Mouse (Mus musculus) Patski (cell line): ENCODE results near the gene Ifitm1. TPM values are rescaled to one million over a fixed set of nuclear protein-coding genes. Genes with fewer than 3 reads are reported as not detected.
"Not testable (repeated sequence)": the region's sequence is repeated elsewhere in the genome, so short reads cannot be mapped to it uniquely, and the experiment has no call there.

Source experiments
- ATAC-seq: fragments of 100-300 bp; one replicate; pipeline ENCODE4 v1.8.0; 2021
- CTCF ChIA-PET: fragments of 350-600 bp; sonication (Branson Sonifier 250); formaldehyde crosslinking; loops from one replicate; lab custom pipeline; 2022; ENCODE audit warnings: inconsistent platforms; lab: Charles Lee
- POLR2A ChIA-PET: fragments of 350-600 bp; sonication (Branson Sonifier 250); formaldehyde crosslinking; loops from one replicate; lab custom pipeline; 2022; ENCODE audit warnings: antibody characterized with exemption, inconsistent platforms; lab: Charles Lee
- DNase-seq: peaks from one replicate; pipeline ENCODE4 v3.0.0-alpha.2; 2011; ENCODE audit warnings: low read depth, low spot score
- H3K27me3 ChIP-seq: fragments of 371-371 bp; one replicate; pipeline ENCODE4 v1.5.1; 2021
- CTCF ChIP-seq: fragments of 100-300 bp; IDR thresholded peaks from one replicate; pipeline ENCODE4 v1.5.1; 2021
- in situ Hi-C: fragments of 300-500 bp; cut with MboI; formaldehyde crosslinking; loops from 3 replicates; pipeline ENCODE4 v1.11.1; 2018; ENCODE audit warnings: low pct_unique_long_range_greater_than_20kb, mixed read lengths
- polyA plus RNA-seq: library from polyadenylated mRNA; unstranded; gene quantifications from one replicate; pipeline ENCODE4 v1.2.3, GENCODE M21; 2021

Ifitm1 gene
- polyA plus RNA-seq, 1 experiment from 2014 or later = 0.22 TPM

DNA sequence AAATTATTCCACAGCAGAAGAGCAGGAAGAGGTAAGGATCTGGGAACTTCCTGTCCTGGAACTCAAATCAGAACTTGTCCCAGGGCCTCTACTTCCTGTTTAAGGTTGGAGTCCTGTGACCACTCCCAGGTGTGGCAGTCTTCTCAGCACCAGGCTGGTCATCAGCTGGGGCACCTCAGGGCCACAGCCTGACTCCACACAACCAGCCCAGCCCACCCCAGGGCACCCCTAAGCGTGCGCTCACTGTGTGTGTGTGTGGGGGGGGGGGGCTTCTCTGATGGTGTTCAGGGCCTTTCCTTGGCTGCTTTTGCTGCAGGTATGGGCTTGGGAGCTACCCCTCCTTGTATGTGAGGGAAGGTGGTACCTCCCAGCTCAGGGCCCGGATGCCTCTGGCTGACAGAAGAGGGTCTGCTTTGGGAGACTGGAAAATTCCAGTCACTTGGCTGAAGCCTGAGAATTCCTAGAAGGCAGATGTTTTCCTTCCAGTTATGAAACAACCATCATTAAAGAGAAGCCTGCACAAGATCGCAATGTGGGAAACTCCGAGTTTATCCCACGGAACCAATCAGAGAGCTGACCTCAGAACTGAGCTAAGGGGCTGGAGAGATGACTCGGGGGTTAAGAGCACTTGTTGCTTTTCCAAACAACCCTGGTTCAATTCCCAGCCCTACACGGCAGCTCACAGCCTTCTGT is 4.6 kb downstream of the Ifitm1 start:
- no peaks in the 10 kb centered on the region for H3K27me3 ChIP-seq
- in situ Hi-C loops = no loop called here
- CTCF ChIA-PET = interaction anchor here (1.3 to 2.0 kb wide), 2 partner anchors 12 to 37 kb away, joined by 3 to 6 read pairs; no protein-coding TSS in a partner anchor
- TF ChIP-seq CTCF = no peak
- no peak for ATAC-seq
- POLR2A ChIA-PET = no interaction called here
- no peak for DNase-seq

GRCm38 (mm10) chr7:140973396-140974165 is 6.6 kb downstream of the Ifitm1 start:
- ATAC-seq (peak; percentile 76), DNase-seq (no peak)
- ChIA-PET POLR2A (interaction anchor here (0.5 to 0.9 kb wide), 2 partner anchors 31 to 221 kb away, joined by 3 to 4 read pairs; partner anchors contain the start of gene Lrrc56), CTCF (interaction anchor here (0.9 to 2.1 kb wide), 4 partner anchors 14 to 96 kb away, joined by 3 to 8 read pairs (median 4); no protein-coding TSS in a partner anchor)
- no peaks in the 10 kb centered on the region for H3K27me3 ChIP-seq
- no peak for TF ChIP-seq CTCF
- in situ Hi-C loops = no loop called here

DNA sequence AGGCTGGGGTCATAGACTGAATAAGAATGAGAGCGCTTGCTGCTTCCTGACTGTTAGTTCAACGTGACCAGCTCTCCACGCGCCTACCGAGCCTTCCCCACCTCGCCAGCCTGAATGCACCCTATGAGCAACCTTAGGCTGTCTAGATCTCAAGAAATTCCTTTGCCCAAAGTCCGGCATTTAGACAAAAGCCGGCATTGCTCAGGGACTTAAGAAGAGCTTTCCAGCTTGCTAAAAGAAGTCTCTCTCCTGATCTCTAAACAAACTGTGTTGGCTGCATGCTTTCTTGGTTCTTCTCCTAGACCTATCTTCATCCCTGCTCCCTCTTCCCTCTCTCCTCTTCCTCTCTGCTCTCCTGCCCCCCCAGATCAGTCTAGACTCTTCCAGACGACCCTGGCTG is 7.9 kb downstream of the Ifitm1 start:
- no peak for DNase-seq
- H3K27me3 ChIP-seq = no peaks in the 10 kb centered on the region
- TF ChIP-seq CTCF = no peak
- POLR2A ChIA-PET = interaction anchor here (0.6 kb wide), 1 partner anchor 1399 kb away, joined by 5 read pairs; the partner anchor contains the start of gene Ifitm10
- no peak for ATAC-seq
- CTCF ChIA-PET = interaction anchor here (1.4 to 2.1 kb wide), 2 partner anchors 16 to 33 kb away, joined by 6 to 7 read pairs; no protein-coding TSS in a partner anchor
- in situ Hi-C loops = no loop called here

- no peaks in the 10 kb centered on the region for H3K27me3 ChIP-seq
- ATAC-seq (no peak), DNase-seq (no peak)
- POLR2A ChIA-PET = interaction anchor here (0.6 kb wide), 2 partner anchors 21 to 1398 kb away, joined by 3 to 5 read pairs; partner anchors contain the start of gene Ifitm10
- in situ Hi-C loops = no loop called here
- CTCF ChIA-PET = interaction anchor here (1.4 kb wide), 1 partner anchor 16 kb away, joined by 7 read pairs; no protein-coding TSS in a partner anchor
- TF ChIP-seq CTCF = no peak
Measured at GRCm38 (mm10) chr7:140975465-140975864, 8.4 kb downstream of the Ifitm1 start.

DNA sequence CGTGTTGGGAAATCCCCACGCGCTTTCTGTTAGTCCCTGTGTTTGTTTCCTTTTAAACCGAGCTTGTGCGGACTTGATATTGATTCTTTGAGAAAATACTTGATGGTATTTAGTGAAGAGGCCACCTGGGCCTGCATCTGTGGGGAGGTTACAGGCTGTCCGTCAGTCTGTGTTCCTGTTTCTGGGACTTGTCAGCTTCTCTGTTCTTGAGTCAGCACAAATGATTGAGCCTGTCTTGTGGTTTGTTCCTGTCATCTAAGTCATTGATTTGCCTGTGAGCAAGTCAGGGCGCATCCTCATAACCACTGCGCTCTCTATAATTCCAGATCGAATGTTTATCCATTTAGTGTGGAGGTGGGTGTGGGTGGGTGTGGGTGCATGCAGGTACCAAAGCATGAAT is 9.7 kb downstream of the Ifitm1 start:
- in situ Hi-C loops, ATAC-seq, CTCF ChIA-PET, H3K27me3 ChIP-seq, DNase-seq: not testable (repeated sequence)
- POLR2A ChIA-PET = interaction anchor here (0.7 kb wide), 1 partner anchor 1381 kb away, joined by 6 read pairs; no protein-coding TSS in a partner anchor

DNA sequence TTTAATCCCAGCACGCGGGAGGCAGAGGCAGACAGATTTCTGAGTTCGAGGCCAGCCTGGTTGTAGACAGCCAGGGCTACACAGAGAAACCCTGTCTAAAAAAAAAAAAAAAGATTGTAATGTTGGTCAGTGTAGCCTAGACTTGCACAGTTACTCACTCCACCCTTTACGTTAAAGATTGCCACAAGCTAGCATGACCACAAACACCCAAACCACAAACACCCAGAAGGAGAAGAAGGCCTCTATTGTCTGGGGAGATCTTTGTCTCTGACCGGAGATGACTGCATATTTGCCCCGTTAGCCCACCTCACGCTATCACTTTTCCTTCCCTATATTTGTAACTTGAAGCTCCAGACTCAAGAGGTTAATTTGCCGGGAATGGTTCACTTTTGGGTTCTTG is 14.7 kb downstream of the Ifitm1 start:
- no peaks in the 10 kb centered on the region for H3K27me3 ChIP-seq
- in situ Hi-C loops = no loop called here
- POLR2A ChIA-PET = no interaction called here
- TF ChIP-seq CTCF = no peak
- CTCF ChIA-PET = interaction anchor here (0.8 kb wide), 1 partner anchor 67 kb away, joined by 3 read pairs; no protein-coding TSS in a partner anchor
- DNase-seq = no peak
- ATAC-seq = no peak

DNA sequence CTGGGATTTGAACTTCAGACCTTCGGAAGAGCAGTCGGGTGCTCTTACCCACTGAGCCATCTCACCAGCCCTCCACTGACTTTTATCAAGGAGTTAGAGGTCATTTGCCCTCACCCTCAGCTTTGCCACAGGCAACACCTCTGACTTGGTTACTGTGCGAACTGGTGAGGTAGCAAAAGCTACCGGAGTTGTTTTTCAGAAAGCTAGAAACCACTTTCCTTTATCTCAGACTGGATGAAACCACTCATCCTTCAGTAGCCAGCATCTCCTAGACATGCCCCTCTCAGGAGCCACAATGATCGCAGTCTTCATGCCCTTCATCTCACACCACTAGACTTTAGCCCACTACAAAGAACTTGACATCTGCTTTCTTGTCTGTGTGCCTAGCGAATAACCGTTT is 15.9 kb downstream of the Ifitm1 start:
- H3K27me3 ChIP-seq = no peaks in the 10 kb centered on the region
- ATAC-seq = no peak
- CTCF ChIA-PET = interaction anchor here (2.3 kb wide), 1 partner anchor 24 kb away, joined by 5 read pairs; no protein-coding TSS in a partner anchor
- no peak for TF ChIP-seq CTCF
- POLR2A ChIA-PET = interaction anchor here (0.5 kb wide), 1 partner anchor 128 kb away, joined by 3 read pairs; no protein-coding TSS in a partner anchor
- in situ Hi-C loops = no loop called here
- no peak for DNase-seq

DNA sequence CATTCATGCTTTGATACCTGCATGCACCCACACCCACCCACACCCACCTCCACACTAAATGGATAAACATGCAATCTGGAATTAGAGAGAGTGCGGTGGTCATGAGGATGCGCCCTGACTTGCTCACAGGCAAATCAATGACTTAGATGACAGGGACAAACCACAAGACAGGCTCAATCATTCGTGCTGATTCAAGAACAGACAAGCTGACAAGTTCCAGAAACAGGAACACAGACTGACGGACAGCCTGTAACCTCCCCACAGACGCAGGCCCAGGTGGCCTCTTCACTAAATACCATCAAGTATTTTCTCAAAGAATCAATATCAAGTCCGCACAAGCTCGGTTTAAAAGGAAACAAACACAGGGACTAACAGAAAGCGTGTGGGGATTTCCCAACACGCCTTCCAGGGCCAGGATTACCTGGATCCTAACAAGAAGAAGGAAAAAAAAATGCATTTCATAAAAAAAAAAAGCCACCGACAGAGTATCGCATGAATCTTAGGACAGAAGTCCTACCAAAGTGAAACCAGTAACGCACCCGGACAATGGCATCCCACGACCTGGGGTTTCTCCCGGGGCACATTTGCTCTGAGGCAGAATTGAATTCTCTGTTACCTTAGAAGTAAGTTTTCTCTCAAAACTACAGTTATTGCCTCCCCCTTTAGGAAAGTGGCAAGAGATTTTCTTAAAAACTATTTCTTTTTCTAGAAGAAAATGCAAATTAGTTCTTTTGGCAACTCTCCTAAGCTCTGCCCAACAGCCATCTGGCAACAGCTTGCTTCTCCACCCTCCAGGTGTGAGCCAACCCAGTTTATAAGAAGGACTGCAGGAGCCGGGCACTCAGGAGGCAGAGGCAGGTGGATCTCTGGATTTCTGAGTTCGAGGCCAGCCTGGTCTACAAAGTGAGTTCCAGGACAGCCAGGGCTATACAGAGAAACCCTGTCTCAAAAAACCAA is 20.4 kb downstream of the Ifitm1 start:
- CTCF ChIA-PET = no interaction called here
- in situ Hi-C loops = no loop called here
- no peak for ATAC-seq

DNA sequence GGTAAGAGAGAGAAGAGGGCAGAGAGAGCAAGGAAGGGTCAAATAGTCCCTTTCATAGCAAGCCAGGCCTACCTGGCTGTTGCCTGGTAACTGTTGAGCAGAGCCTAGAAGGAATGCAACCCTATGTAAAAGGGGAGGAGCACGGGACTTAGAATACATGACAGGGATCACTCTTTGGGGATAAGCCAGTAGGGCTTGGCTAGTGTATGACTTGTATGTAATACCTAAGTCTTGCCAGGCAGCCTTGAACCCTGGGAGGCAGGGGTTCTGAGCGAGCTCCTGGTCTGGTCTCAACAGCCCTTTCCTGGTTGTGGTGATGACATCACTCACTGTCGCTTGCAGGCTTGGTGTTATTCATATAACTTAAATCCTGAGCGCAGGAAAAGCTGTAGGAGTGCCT is 22.0 kb downstream of the Ifitm1 start:
- in situ Hi-C loops = no loop called here
- DNase-seq (no peak), ATAC-seq (no peak)
- H3K27me3 ChIP-seq = no peaks in the 10 kb centered on the region
- no peak for TF ChIP-seq CTCF
- CTCF ChIA-PET = no interaction called here
- POLR2A ChIA-PET = no interaction called here

More for the DNA sequence above, 20.4 kb downstream of the Ifitm1 start:
- H3K27me3 ChIP-seq = no peaks in the 10 kb centered on the region
- TF ChIP-seq CTCF = no peak
- DNase-seq = no peak
- POLR2A ChIA-PET = no interaction called here
